Mouse (Mus musculus) forebrain, embryonic 16.5 days (tissue): ENCODE measurements around the gene Gna13. TPM values are rescaled to one million over a fixed set of nuclear protein-coding genes. Genes with fewer than 3 reads are reported as not detected.

Experiments used
- ATAC-seq: fragments of 200-750 bp; cut with Nextera tagmentation; 2 replicates; pipeline ENCODE4 v1.8.0; 2017; ENCODE audit warnings: mild to moderate bottlenecking, moderate library complexity
- H3K27ac ChIP-seq: fragments of 300-500 bp; sonication (generic); 2 replicates; pipeline ENCODE4 v1.5.1; 2014; ENCODE audit warnings: low read length, control low read depth
- H3K27me3 ChIP-seq: fragments of 300-500 bp; sonication (generic); replicated peaks from 2 replicates; pipeline ENCODE4 v1.6.1; 2014; ENCODE audit warnings: low read length; ENCODE audit not compliant: control insufficient read depth, insufficient read depth
- H3K36me3 ChIP-seq: fragments of 300-500 bp; sonication (generic); 2 replicates; pipeline ENCODE4 v1.6.1; 2014; ENCODE audit not compliant: control insufficient read depth, insufficient read depth
- H3K4me1 ChIP-seq: fragments of 300-500 bp; sonication (generic); replicated peaks from 2 replicates; pipeline ENCODE4 v1.6.1; 2014; ENCODE audit warnings: low read length; ENCODE audit not compliant: control insufficient read depth, insufficient read depth
- H3K4me2 ChIP-seq: fragments of 300-500 bp; sonication (generic); 2 replicates; pipeline ENCODE4 v1.6.1; 2014; ENCODE audit warnings: mild to moderate bottlenecking, low read length, control low read depth
- H3K4me3 ChIP-seq: fragments of 300-500 bp; sonication (generic); replicated peaks from 2 replicates; pipeline ENCODE4 v1.5.1; 2014; ENCODE audit warnings: mild to moderate bottlenecking, low read length, control low read depth
- H3K9ac ChIP-seq: fragments of 300-500 bp; sonication (generic); replicated peaks from 2 replicates; pipeline ENCODE4 v1.6.1; 2014; ENCODE audit warnings: low read depth, low read length, control low read depth
- H3K9me3 ChIP-seq: fragments of 300-500 bp; sonication (generic); 2 replicates; pipeline ENCODE4 v1.6.1; 2016; ENCODE audit warnings: low read length; ENCODE audit not compliant: control insufficient read depth
- WGBS: fragments of 180-500 bp; shearing (Covaris S2); extraction: QIAGEN DNeasy Blood & Tissue Kit; methylation state at CpG from one replicate; pipeline ENCODE4 v1.1.7; 2014; 5-methylcytosine and 5-hydroxymethylcytosine counted together
- polyA plus RNA-seq: library from polyadenylated mRNA; unstranded; fragments of >200 nt; fragmentation: Nextera tagmentation; extraction: Ambion mirVana; gene quantifications from 2 replicates; pipeline ENCODE4 v1.2.1, GENCODE M21; 2015

The Gna13 gene
- polyA plus RNA-seq, 1 experiment from 2014 or later: 16.1 TPM

- H3K27ac ChIP-seq: peak overlapping the region; percentile 92
- peaks cover 63% of the 10 kb centered on the region for H3K4me1 ChIP-seq
- peak overlapping the region; percentile 89 for H3K9ac ChIP-seq
- no peaks in the 10 kb centered on the region for H3K27me3 ChIP-seq
- WGBS: 2% methylated on average over 52 of the region's 53 CpGs
- H3K9me3 ChIP-seq: no peaks in the 10 kb centered on the region
- peak overlapping the region; percentile 90 for H3K4me3 ChIP-seq
- ATAC-seq: peak; percentile 27
- H3K36me3 ChIP-seq: peaks cover 3% of the 10 kb centered on the region
- peak overlapping the region; percentile 80 for H3K4me2 ChIP-seq
Observed at GRCm38 (mm10) chr11:109363191-109364133, 831 bp downstream of the Gna13 start.

GRCm38 (mm10) chr11:109364337-109364736 is 1.7 kb downstream of the Gna13 start:
- Histone ChIP-seq H3K36me3 (peaks cover 3% of the 10 kb centered on the region), H3K9ac (peak overlapping the region; percentile 23; the same call in 1 of the 2 replicates), H3K27me3 (no peaks in the 10 kb centered on the region), H3K4me2 (peak overlapping the region; percentile 47), H3K27ac (no peak overlapping the region), H3K9me3 (no peaks in the 10 kb centered on the region), H3K4me1 (peaks cover 56% of the 10 kb centered on the region), H3K4me3 (peak overlapping the region; percentile 11)
- 30% methylated on average over 2 of the region's 2 CpGs for whole genome bisulfite sequencing
- no peak for ATAC-seq

GRCm38 (mm10) chr11:109364881-109365280 is 2.2 kb downstream of the Gna13 start:
- no peak for ATAC-seq
- H3K27me3 ChIP-seq: no peaks in the 10 kb centered on the region
- H3K4me1 ChIP-seq: peaks cover 52% of the 10 kb centered on the region
- H3K4me2 ChIP-seq: peak overlapping the region; percentile 47
- peaks cover 3% of the 10 kb centered on the region for H3K36me3 ChIP-seq
- WGBS: 77% methylated on average over 10 of the region's 10 CpGs
- no peak overlapping the region; the same call in 1 of the 2 replicates for H3K4me3 ChIP-seq
- H3K27ac ChIP-seq: no peak overlapping the region
- no peaks in the 10 kb centered on the region for H3K9me3 ChIP-seq
- peak overlapping the region; percentile 23; the same call in 1 of the 2 replicates for H3K9ac ChIP-seq

- H3K9ac ChIP-seq: no peak overlapping the region
- H3K4me3 ChIP-seq: no peak overlapping the region
- no peak for ATAC-seq
- peaks cover 43% of the 10 kb centered on the region for H3K4me1 ChIP-seq
- WGBS: 96% methylated on average over 5 of the region's 5 CpGs
- H3K9me3 ChIP-seq: no peaks in the 10 kb centered on the region
- peaks cover 3% of the 10 kb centered on the region for H3K36me3 ChIP-seq
- no peaks in the 10 kb centered on the region for H3K27me3 ChIP-seq
- H3K27ac ChIP-seq: no peak overlapping the region
- H3K4me2 ChIP-seq: no peak overlapping the region
Observed at GRCm38 (mm10) chr11:109365818-109366217, 3.2 kb downstream of the Gna13 start.

GRCm38 (mm10) chr11:109366802-109367579 is 4.4 kb downstream of the Gna13 start:
- Histone ChIP-seq H3K36me3 (peaks cover 3% of the 10 kb centered on the region), H3K9me3 (no peaks in the 10 kb centered on the region), H3K4me2 (no peak overlapping the region), H3K4me3 (no peak overlapping the region), H3K4me1 (peaks cover 34% of the 10 kb centered on the region), H3K27me3 (no peaks in the 10 kb centered on the region), H3K27ac (no peak overlapping the region), H3K9ac (no peak overlapping the region)
- no peak for ATAC-seq
- WGBS: 87% methylated on average over 15 of the region's 15 CpGs

GRCm38 (mm10) chr11:109369026-109369637 is 6.5 kb downstream of the Gna13 start:
- Histone ChIP-seq H3K4me3 (no peak overlapping the region), H3K4me2 (no peak overlapping the region), H3K4me1 (peaks cover 31% of the 10 kb centered on the region), H3K27me3 (no peaks in the 10 kb centered on the region), H3K9ac (no peak overlapping the region), H3K9me3 (no peaks in the 10 kb centered on the region), H3K36me3 (peaks cover 3% of the 10 kb centered on the region), H3K27ac (no peak overlapping the region)
- 92% methylated on average over 3 of the region's 3 CpGs for WGBS
- ATAC-seq: no peak

- Histone ChIP-seq H3K36me3 (no peaks in the 10 kb centered on the region), H3K4me1 (peaks cover 27% of the 10 kb centered on the region), H3K27ac (no peak overlapping the region), H3K27me3 (no peaks in the 10 kb centered on the region), H3K9me3 (no peaks in the 10 kb centered on the region), H3K4me3 (no peak overlapping the region), H3K4me2 (no peak overlapping the region), H3K9ac (no peak overlapping the region)
- WGBS: 85% methylated on average over 7 of the region's 7 CpGs
- ATAC-seq: no peak
Observed at GRCm38 (mm10) chr11:109375412-109375811, 12.8 kb downstream of the Gna13 start.

- peaks cover 25% of the 10 kb centered on the region for H3K4me1 ChIP-seq
- no peaks in the 10 kb centered on the region for H3K36me3 ChIP-seq
- WGBS: 41% methylated on average over 7 of the region's 7 CpGs
- no peak overlapping the region for H3K9ac ChIP-seq
- H3K27ac ChIP-seq: 0 out of 2 replicates have a peak overlapping the region, but pooled peaks have one; percentile 10
- H3K4me3 ChIP-seq: no peak overlapping the region
- H3K27me3 ChIP-seq: no peaks in the 10 kb centered on the region
- ATAC-seq: peak; percentile 77
- no peak overlapping the region for H3K4me2 ChIP-seq
- H3K9me3 ChIP-seq: no peaks in the 10 kb centered on the region
Observed at GRCm38 (mm10) chr11:109376484-109377143, 14.0 kb downstream of the Gna13 start.
